Mouse (Mus musculus): ENCODE measurements around the gene 1810030O07Rik. TPM values are rescaled to one million over a fixed set of nuclear protein-coding genes. Genes with fewer than 3 reads are reported as not detected.

Gene 1810030O07Rik
- 83.1 TPM for polyA plus RNA-seq (2014; fragmentation: Illumina TruSeq; extraction: RNeasy Lipid Tissue Mini Kit (QIAGEN cat#74804))

DNA sequence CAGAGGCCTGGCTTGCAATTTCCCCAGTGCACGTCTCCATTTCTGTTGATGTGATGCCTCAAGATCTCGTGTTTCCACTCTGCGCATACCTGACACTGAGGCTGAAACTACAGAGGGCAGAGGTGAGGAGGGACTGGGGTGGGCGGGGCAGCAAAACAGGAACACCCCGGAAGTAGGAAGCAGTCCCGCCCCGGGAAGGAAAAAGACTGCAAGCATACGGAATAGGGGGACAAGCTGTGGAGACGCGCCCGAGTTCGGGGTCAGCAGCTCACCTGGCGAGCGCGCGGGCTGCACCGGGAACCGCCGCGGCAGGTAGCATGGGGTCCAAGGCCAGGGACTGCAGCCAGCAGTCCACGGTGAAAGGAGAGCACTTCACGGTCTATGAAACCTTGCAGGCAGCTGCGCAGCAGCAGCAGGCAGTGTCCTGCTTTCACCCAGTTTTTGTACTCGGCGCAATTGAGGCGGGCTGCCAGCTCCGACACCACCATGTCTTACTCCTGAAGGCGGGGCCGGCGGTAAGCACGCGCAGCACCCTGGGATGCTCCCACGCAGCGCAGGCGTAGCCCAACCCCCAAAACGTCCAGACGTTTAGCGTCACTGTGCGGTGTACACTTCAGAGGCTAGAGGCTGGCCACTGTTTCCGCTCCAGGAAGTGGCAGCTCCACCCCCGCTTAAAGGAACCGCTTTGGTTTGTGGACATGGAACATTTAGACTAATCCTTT is at the start of gene 1810030O07Rik:
Gene 1810030O07Rik (minus strand): TSS at position 615 of the 722 bp plus-strand sequence.

Other genes with a start within 250 kb of the 1810030O07Rik start
- gene Atp6ap2, start 85.9 kb downstream of the 1810030O07Rik start, polyA plus RNA-seq (2014; fragmentation: Illumina TruSeq; extraction: RNeasy Lipid Tissue Mini Kit (QIAGEN cat#74804)): 190 TPM
- gene Med14, start 88.4 kb upstream of the 1810030O07Rik start, polyA plus RNA-seq (2014; fragmentation: Illumina TruSeq; extraction: RNeasy Lipid Tissue Mini Kit (QIAGEN cat#74804)): 60.3 TPM